Mouse (Mus musculus): Measurements from ENCODE around the gene Ctsz. TPM values are rescaled to one million over a fixed set of nuclear protein-coding genes. Genes with fewer than 3 reads are reported as not detected.

The Ctsz gene
- polyA plus RNA-seq, 1 experiment from 2014 or later = 88.4 TPM

Other genes starting within 250 kb of the Ctsz start
- 1,701 and 1,752 TPM in 2 replicates for gene Gnas, start 154.7 kb downstream of the Ctsz start, polyA plus RNA-seq (2016; fragmentation: Nextera tagmentation; extraction: Ambion mirVana)
- 13.7 and 14.5 TPM in 2 replicates for gene Gm20721, start 92.3 kb downstream of the Ctsz start, polyA plus RNA-seq (2016; fragmentation: Nextera tagmentation; extraction: Ambion mirVana)
- gene Nelfcd, start 23.2 kb downstream of the Ctsz start, polyA plus RNA-seq (2016; fragmentation: Nextera tagmentation; extraction: Ambion mirVana) = 144 and 154 TPM in 2 replicates
- gene Tubb1, start 11.7 kb upstream of the Ctsz start, polyA plus RNA-seq (2016; fragmentation: Nextera tagmentation; extraction: Ambion mirVana) = 3.3 and 3.4 TPM in 2 replicates
- gene Atp5e, start 25.1 kb upstream of the Ctsz start, polyA plus RNA-seq (2016; fragmentation: Nextera tagmentation; extraction: Ambion mirVana) = 709 and 802 TPM in 2 replicates
- 95.5 and 102 TPM in 2 replicates for gene Prelid3b, start 34.0 kb upstream of the Ctsz start, polyA plus RNA-seq (2016; fragmentation: Nextera tagmentation; extraction: Ambion mirVana)
- 0.03 TPM in 1 of 2 replicates, not detected in the other for gene Zfp831, start 204.5 kb upstream of the Ctsz start, polyA plus RNA-seq (2016; fragmentation: Nextera tagmentation; extraction: Ambion mirVana)

All from hindbrain, embryonic 12.5 days (tissue).